Mouse (Mus musculus): ENCODE data around the gene Ypel2.

Gene Ypel2

GRCm38 (mm10) chr11:86995625-86996221, 2.2 kb upstream of the Ypel2 start:
- DNase-seq (ENCODE audit: low spot score in 2 of 2), result peak in 1 of 2 experiments; percentile 12

- DNase-seq (ENCODE audit: low spot score in 2 of 2), result no peak
Measured at GRCm38 (mm10) chr11:86994791-86995624, 1.5 kb upstream of the Ypel2 start.

DNA sequence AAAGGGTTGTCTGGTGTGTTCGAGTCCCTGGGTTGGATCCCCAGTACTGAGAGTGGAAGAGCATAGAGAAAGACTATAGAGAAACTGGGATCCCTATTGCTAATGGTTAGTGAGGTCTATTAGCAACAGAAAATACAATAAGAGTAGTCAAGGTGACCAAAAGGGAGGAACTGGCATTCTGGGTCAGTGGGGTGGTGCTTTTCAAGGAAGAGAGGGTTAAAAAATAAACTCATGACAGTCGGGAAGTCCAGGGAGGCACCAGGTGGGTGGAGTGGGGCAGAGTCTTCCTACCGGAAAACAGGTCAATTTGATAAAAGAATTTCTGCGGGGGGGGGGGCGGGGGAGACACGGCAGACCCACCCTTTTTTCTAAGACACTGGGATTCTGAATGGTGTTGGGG, 823 bp upstream of the Ypel2 start:
- DNase-seq (ENCODE audit: low spot score in 2 of 2), result no peak

DNA sequence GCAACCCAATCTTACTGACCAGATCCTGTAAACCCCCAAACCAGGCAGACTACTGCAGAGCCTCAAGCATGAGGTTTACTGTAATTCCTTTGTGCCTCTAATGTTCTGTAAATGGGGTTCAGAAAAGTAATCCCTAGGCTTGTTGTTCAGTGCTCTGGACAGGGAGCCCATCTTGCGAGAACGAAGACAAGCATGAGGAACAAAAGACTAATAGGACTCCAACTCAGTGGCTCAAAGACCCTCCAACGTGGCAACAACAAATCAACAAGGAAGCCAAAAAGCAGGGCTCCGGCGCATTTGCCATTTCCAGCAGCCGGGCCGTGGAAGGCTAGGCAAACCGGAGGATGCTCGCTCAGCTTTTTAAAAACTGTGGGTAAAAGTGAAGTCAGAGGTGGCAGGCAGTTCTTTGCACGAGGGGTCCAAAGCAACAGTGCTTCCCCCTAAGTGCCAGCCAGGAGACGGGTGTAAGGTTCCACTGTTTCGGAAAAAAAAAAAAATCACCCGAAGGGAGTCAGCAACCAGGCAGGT, 982 bp downstream of the Ypel2 start:
- no peak for DNase-seq (ENCODE audit: low spot score in 2 of 2)

- no peak for DNase-seq (ENCODE audit: low spot score in 2 of 2)
Measured at GRCm38 (mm10) chr11:86991241-86991640, 2.3 kb downstream of the Ypel2 start.

GRCm38 (mm10) chr11:86990309-86990708, 3.2 kb downstream of the Ypel2 start:
- no peak for DNase-seq (ENCODE audit: low spot score in 2 of 2)

- DNase-seq (ENCODE audit: low spot score in 2 of 2), result no peak
Measured at GRCm38 (mm10) chr11:86984990-86985389, 8.5 kb downstream of the Ypel2 start.

DNA sequence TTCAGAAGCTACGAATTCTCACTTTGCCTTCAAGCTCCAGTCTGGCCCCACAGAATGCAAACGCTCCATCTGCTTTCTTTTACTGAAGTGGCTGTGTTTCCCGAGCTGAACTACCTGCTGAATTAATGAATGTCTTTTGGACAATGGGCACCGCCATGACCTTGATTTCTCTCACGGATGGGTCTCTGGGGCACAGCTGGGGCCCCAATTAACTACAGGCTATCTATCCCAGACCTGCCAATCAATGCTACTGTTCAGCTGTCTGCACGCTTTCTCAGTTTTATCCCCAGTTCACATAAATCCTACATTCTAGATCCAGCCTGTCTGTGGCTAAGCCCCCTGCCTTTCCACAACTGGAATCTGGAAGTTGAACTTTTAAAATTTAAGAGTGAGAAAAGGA, 10.5 kb downstream of the Ypel2 start:
- no peak for DNase-seq (ENCODE audit: low spot score in 2 of 2)

GRCm38 (mm10) chr11:86981229-86981791, 12.2 kb downstream of the Ypel2 start:
- DNase-seq (ENCODE audit: low spot score in 2 of 2), result no peak

DNA sequence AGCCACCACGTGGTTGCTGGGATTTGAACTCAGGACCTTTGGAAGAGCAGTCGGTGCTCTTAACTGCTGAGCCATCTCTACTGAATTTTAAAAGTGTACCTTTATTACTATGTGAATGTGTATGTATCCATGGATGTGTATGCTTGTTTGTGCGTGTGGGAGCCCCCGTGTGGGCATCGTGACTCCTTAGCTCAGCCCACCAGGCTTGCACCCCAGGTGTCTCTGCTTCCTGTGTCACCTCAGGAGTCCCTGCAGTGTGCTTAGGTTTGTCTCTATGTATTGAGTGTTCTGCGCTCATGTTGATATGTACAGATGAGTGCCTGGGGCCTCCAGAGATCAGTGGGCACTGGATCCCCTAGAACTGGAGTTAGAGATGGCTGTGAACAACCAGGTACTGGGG, 13.0 kb downstream of the Ypel2 start:
- no peak for DNase-seq (ENCODE audit: low spot score in 2 of 2)

- DNase-seq (ENCODE audit: low spot score in 2 of 2), result no peak
Measured at GRCm38 (mm10) chr11:86979799-86980198, 13.7 kb downstream of the Ypel2 start.

GRCm38 (mm10) chr11:86977242-86977641, 16.3 kb downstream of the Ypel2 start:
- no peak for DNase-seq (ENCODE audit: low spot score in 2 of 2)

- DNase-seq (ENCODE audit: low spot score in 2 of 2), result no peak
Measured at GRCm38 (mm10) chr11:86974401-86974800, 19.1 kb downstream of the Ypel2 start.

- no peak for DNase-seq (ENCODE audit: low spot score in 2 of 2)
Measured at GRCm38 (mm10) chr11:86973255-86973654, 20.3 kb downstream of the Ypel2 start.

DNA sequence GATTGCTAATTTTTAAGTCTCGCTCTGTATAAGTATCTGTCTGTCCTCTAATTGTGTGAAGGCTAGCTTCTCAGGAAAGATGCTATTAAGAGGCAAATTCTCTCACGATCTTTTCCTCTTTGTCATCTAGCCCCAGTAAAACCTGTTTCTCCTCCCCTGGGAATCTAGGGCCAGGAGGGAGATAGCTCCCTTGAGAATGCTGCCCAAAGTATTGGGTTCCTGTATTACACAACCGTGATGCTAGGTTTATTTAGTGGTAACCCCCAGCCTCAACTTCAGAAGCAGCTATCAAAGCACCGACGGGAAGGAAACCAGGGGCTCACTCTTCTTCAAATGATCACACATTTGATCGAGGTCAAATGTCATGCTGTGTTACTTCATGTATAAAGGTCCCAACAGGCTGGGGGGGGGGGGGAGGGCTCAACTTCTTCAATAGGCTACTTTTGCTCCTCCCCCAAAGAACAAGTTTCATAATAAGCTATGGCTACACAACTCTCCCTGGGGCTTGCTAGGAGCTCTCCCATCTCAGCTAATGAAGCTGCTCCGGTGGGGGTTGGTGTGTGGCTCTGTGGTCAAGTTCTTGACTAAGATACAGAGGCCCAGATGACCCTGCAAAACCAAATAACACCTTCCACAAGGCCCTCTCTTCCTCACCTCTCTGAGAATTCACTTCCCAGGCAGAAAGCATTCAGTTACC, 22.3 kb downstream of the Ypel2 start:
- DNase-seq (ENCODE audit: low spot score in 2 of 2), result no peak

DNA sequence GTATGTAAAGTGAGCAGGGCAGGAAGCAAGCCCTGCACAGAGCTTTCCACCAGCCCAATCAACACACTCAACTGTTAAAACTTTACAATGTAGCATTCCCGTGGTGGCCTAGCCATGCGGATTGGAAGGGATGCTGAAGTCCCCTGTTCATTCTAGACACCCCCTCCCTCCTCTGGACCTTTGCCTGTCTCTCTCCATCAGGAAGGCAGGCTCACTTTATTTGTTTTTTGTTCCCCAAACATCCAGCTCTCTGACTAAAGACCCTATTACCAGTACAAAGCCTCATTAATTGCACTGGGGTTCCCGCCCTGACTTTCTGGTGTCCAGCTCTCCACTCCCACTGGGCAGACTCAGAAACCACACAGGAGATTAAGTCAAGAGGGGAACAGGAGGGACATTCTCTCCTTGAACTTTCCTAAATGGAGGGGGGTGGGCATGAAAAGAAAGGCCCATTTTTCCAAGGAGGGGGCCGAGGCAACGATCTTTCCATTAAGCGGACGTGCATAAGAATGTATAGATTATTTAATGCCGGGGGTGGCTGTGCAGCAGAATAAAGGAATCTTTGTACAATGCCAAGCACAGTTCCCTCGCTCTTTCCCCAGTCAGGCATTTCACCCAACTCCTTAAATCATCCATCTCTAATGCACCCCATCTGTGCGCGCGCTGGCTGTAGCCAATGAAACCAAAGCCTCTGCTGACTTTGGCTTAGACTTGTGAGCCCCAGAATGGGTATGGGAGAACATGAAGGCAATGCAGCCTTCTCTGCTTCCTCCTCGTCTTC, 24.3 kb downstream of the Ypel2 start:
- DNase-seq (ENCODE audit: low spot score in 2 of 2), result no peak

DNA sequence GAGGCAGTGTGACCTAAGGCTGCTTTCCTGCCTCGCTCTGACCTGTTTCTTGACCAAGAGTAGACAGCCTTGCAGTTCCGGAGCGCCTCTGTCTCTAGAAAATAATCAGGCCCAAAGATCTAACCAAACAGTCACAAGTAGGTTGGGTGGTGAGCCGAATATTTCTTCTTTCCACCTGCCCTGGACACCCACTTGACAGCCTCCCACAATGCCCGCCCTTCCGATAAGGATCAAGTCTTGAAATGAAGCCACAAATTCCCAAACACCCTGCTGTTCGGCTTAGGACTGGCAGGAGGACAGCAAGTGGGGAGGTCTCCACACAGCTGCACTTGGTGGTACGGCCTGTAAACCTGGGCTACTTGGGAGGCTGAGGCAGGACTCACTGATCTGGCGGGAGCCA, 26.0 kb downstream of the Ypel2 start:
- DNase-seq (ENCODE audit: low spot score in 2 of 2), result no peak

- no peak for DNase-seq (ENCODE audit: low spot score in 2 of 2)
Measured at GRCm38 (mm10) chr11:86966696-86967095, 26.8 kb downstream of the Ypel2 start.

DNA sequence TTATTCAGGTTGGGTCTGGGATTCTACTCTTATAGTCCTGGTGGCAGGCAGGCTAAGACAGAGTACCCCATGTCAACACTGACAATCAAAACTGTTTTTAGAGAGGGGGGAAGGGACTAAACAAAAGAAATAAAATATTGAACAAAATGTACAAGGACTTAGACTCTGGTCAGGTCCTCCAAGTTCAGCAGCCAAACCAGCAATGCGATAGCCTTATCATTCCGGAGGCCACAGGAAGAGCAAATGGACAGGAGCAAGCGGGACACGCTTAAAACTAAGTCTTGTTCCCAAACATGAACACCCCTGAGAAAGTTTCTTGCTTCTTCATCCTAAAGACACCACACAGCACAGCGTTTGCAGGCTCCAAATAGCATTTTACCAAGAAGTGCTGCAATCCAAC, 28.4 kb downstream of the Ypel2 start:
- DNase-seq (ENCODE audit: low spot score in 2 of 2), result no peak

DNA sequence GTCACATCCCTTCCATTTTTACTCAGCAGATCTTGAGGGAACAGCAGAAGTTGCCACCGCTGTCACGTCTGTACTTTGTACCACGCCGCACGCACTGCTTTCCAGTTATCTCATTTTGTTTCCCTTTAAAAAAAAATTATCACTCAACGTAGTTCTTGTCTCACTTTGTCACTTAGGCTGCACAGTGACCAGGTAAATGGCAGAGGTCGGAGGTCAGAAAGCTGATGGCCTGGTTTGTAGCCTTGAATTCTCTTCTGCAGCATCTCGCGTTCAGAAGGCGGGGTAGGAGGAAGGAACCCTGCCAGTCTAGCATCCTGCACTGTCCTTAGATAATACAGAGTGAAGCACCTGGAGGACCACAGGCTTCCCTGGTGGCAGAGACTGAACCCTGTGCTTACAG, 29.8 kb downstream of the Ypel2 start:
- DNase-seq (ENCODE audit: low spot score in 2 of 2), result no peak

DNA sequence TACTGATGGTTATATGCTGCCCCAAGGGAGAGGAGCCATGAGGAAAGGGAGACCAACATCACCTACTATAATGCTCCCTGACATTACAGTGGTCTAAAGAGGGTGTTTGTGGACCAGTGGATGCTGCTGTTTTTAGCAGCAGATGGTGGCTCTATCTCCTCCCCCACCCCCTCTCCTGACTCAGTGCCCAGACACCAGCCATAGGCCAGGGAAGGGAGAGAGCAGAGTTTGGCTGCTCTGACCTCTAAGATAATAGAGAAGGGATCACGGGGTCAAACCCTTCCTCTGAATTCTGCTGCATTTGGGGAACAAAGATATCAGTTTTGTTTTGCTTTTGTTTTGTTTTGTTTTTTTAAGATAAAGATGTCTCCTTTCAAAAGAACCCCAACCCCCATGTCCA, 30.5 kb downstream of the Ypel2 start:
- DNase-seq (ENCODE audit: low spot score in 2 of 2), result no peak

Measured in spleen, postnatal 14 days (tissue).